ENCODE assay signal across 8 mouse cellular contexts in the genomic region with DNA sequence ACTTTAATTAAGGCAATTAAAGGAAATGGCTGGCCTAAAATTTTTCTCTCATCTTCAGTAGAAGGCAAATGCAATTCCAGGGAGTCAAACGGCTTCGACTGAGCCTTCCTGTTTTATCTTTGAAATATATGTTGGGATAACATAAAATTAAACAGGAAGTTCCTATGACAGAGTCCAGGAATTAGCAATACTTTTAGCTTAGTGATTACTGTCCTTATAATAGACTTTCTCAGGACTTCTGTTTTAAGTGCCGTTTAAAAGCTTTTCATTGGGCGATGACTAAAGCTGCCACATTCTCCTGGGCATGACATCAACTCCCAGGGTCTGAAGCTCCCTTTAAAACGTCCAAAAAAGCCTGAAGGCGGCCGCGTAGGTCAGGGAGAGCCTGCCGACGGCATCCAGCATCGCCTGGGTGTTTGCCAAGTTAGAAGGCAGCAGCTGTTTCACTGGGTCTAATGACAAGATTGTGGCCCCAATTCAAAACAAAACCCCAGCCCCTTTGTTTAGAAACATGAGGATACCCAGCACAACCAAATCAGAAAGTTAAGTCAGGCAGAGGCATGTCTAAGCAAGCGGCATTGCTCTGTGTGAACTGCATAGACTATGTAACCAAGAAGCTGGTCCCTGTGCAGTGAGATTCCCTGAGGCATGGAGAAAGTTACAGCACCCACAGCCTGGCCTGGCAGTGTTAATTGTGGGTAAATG.
DNase-seq lines count a peak whose midpoint lies in the region; ATAC-seq lines count a peak whose summit lies in the region.

No protein-coding gene starts in this region.

- H3K27ac ChIP-seq in lung, embryonic 15.5 days = peak overlapping the region; percentile 59

- H3K36me3 ChIP-seq in lung, embryonic 15.5 days = no peaks in the 10 kb centered on the region

- DNase-seq in heart, adult 11 months = peak; percentile 87
- no peak for DNase-seq in heart, postnatal 25 days (ENCODE audit: low spot score)
- DNase-seq in brain, adult 2 months (ENCODE audit: low read depth, low spot score) = peak; percentile 16
- DNase-seq in gastrocnemius, postnatal 25 days = peak; percentile 13
- no peak for DNase-seq in layer of hippocampus, postnatal 10 days (ENCODE audit: low spot score in 2 of 2)

- H3K9me3 ChIP-seq in lung, embryonic 15.5 days = no peaks in the 10 kb centered on the region

- peaks cover 7% of the 10 kb centered on the region; the same call in 1 of the 2 replicates for H3K4me1 ChIP-seq in lung, embryonic 15.5 days

- peak; percentile 80; the same call in 1 of the 2 replicates for ATAC-seq in lung, embryonic 15.5 days (ENCODE audit: borderline replicate concordance, extremely low read depth, low FRiP score, low TSS enrichment)
- ATAC-seq in CD4-positive, CD25-positive, alpha-beta regulatory T cell, adult 4 months = no peak
- ATAC-seq in inflammation-experienced regulatory T-cells, adult 6 months = no peak

- no peak overlapping the region for H3K9ac ChIP-seq in lung, embryonic 15.5 days

- H3K4me3 ChIP-seq in lung, embryonic 15.5 days = no peak overlapping the region

- H3K4me2 ChIP-seq in lung, embryonic 15.5 days = peak overlapping the region; percentile 16; the same call in 1 of the 2 replicates

- H3K27me3 ChIP-seq in lung, embryonic 15.5 days = no peaks in the 10 kb centered on the region

- intact Hi-C loops in heart, postnatal 25 days (cut with DNase I) = no loop called here

- WGBS in lung, embryonic 15.5 days = 25% methylated on average over 12 of the region's 12 CpGs

Comparison
In these comparisons a context has a peak if more than half of its experiments do, and no peak if none do; other contexts are left out.
1. DNase-seq: peak in heart, adult 11 months (single experiment), brain, adult 2 months (single experiment) and gastrocnemius, postnatal 25 days (single experiment); none in heart, postnatal 25 days (single experiment) and layer of hippocampus, postnatal 10 days (0 of 2).